Mouse (Mus musculus) testis, adult 2 months (tissue): ENCODE results near the gene Sag.

Experiments used
- CTCF ChIP-seq: fragments of 200-500 bp; IDR thresholded peaks from 2 replicates; pipeline ENCODE4 v1.5.1; 2012; ENCODE audit warnings: low read depth, mild to moderate bottlenecking, inconsistent platforms, low read length, moderate library complexity; ENCODE audit not compliant: control insufficient read depth, insufficient read depth, insufficient replicate concordance
- POLR2A ChIP-seq: fragments of 200-500 bp; IDR thresholded peaks from 2 replicates; pipeline ENCODE4 v1.6.1; 2012; ENCODE audit warnings: low read depth, mild to moderate bottlenecking, inconsistent platforms, low read length, moderate library complexity; ENCODE audit not compliant: control insufficient read depth

GRCm38 (mm10) chr1:87880326-87880627, 76.8 kb downstream of the Sag start:
- no peak for TF ChIP-seq CTCF
- TF ChIP-seq POLR2A = no peak
